Mouse (Mus musculus) skeletal muscle tissue, postnatal 0 days (tissue): ENCODE results near the gene Fen1. TPM values are rescaled to one million over a fixed set of nuclear protein-coding genes. Genes with fewer than 3 reads are reported as not detected.

Experiments used
- microRNA-seq, 2 experiments: library from miRNA; unstranded; fragments of <30 nt; microRNA quantifications; one replicate each; pipeline ENCODE4; 2016
- polyA plus RNA-seq: library from polyadenylated mRNA; unstranded; fragments of >200 nt; fragmentation: Nextera tagmentation; extraction: Ambion mirVana; gene quantifications from 2 replicates; pipeline ENCODE4 v1.2.1, GENCODE M21; 2015

Fen1 gene
- polyA plus RNA-seq: 14.4 and 16.6 TPM in 2 replicates

DNA sequence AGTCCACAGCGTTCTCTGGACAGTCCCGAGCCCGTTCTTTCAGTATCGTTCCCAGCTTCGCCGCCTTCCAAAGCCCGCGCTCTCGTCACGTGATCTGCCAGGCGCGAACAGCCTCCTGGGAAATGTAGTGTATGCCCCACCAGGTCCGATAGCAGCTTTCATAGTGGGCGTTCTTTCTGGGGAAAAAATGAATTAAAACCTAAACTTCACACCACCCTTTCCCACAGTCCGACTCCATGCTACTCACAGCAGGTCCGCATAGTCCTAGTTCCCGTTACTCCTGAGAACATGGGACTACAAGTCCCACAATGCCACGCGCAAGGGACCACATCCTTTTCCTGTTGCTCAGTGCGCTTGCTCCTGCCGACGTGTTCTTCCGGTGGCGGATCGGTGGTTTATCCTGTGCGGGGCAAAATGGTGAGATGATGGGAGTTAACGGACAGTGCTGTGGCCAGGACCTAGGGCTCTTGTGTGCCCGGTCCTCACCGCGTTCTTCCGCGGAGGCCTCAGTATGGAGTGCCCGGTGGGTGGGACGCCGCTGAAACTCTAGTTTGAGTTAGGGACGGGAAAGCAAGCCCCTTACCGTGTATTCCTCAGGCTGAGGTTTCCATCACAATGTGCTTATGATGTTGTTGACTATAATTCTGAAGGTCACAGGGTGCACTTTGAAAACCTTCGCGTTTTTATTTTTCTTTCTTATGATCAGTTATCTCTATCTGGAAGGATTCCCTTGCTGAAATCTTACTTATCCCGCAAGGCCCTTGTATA lies at the start of gene Fen1, which contains the start of gene Tmem258:
Fen1 (minus strand) TSS at position 322 of the 768 bp plus-strand sequence.
Tmem258 (plus strand) TSS at position 167 of the 768 bp plus-strand sequence.

GRCm38 (mm10) chr19:10240654-10241305 lies 36.8 kb upstream of the Fen1 start, which contains the start of gene Myrf:
Gene Myrf (minus strand): TSS chr19:10240748.

DNA sequence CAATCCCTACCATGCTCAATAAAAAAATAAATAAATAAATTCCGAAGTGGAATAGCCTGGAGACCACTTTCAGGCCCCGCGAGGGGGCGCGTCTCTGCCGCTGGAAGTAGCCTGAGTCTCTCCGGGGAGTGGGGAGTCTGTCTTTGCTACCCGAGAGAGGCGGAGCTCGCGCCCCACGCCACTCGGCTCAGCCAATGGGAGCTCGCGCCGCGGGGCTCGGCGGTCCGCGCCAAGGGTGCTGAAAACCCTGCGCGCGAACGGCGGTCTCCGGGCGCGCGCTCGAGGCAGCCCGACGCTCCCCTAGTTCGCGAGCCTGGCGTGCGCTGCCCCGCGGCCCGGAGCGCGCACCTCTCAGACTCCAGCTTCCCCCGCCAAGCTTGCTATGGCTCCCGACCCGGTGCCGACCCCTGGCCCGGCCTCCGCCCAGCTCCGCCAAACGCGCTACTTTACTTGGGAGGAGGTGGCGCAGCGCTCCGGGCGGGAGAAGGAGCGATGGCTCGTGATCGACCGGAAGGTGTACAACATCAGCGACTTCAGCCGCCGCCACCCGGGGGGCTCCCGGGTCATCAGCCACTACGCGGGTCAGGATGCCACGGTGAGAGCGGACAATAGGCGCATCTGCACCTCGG lies 21.2 kb downstream of the Fen1 start, which contains the start of gene Fads1:
Fads1 (plus strand) TSS at position 219 of the 629 bp plus-strand sequence.

Small RNA genes lying within 50 kb of the gene (microRNA-seq; reads per million reads assigned to microRNA genes)
- gene Mir6993: 0.21 to 0.51 reads per million in 2 experiments

Other genes with a start within 250 kb of the Fen1 start
- gene Fth1, start 223.6 kb downstream of the Fen1 start, polyA plus RNA-seq: 3,419 and 3,703 TPM in 2 replicates
- gene Best1, start 202.5 kb downstream of the Fen1 start, polyA plus RNA-seq: 1.4 and 1.5 TPM in 2 replicates
- gene Rab3il1, start 202.5 kb downstream of the Fen1 start, polyA plus RNA-seq: 28.8 and 29.3 TPM in 2 replicates
- 14.5 and 17.0 TPM in 2 replicates for gene Fads3, start 162.6 kb downstream of the Fen1 start, polyA plus RNA-seq
- 11.1 and 12.7 TPM in 2 replicates for gene Fads2, start 102.4 kb downstream of the Fen1 start, polyA plus RNA-seq
- gene Fads1, start 21.3 kb downstream of the Fen1 start, polyA plus RNA-seq: 17.8 and 22.6 TPM in 2 replicates
- 273 and 290 TPM in 2 replicates for gene Tmem258, start 155 bp downstream of the Fen1 start, polyA plus RNA-seq
- gene Myrf, start 36.6 kb upstream of the Fen1 start, polyA plus RNA-seq: 0.06 and 0.13 TPM in 2 replicates
- gene Dagla, start 100.7 kb upstream of the Fen1 start, polyA plus RNA-seq: 1.5 and 1.7 TPM in 2 replicates
- 0.59 and 1.6 TPM in 2 replicates for gene Syt7, start 184.9 kb upstream of the Fen1 start, polyA plus RNA-seq